Mouse (Mus musculus) right cerebral cortex, postnatal 10 days (tissue): ENCODE measurements around the gene Lin54.

ENCODE experiments used
- DNase-seq, 2 experiments: peaks; one replicate each; pipeline ENCODE4 v3.0.0; 2021; ENCODE audit warnings: low spot score in 2 of 2

The Lin54 gene

DNA sequence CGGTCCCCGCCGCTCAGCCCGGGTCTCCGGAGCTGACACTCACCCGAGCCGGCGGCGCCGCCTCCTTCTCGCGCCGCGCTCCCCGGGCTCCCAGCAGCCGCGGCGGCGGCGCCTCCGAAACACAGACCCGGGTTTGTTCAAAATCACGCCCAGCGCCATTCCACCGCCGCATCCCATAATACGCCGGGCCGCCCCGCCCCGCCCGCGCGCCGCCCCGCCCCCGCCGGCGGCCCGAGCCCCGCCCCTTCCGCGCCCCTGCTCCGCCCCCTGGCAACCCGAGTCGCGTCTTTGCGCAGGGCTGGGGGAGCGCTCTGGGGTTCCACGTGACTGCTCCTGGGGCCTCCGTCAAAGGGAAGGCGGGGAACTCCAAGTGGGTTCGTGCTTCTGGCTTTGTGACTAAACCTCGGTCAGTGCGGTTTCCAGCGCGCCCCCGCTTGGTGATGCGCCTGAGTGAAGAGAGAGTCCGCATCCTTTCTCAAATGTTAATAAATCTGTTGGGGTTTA is at the start of gene Lin54:
Gene Lin54 (minus strand): TSS at position 182 of the 504 bp plus-strand sequence.
- peak; percentile 94 to 95 for DNase-seq

DNA sequence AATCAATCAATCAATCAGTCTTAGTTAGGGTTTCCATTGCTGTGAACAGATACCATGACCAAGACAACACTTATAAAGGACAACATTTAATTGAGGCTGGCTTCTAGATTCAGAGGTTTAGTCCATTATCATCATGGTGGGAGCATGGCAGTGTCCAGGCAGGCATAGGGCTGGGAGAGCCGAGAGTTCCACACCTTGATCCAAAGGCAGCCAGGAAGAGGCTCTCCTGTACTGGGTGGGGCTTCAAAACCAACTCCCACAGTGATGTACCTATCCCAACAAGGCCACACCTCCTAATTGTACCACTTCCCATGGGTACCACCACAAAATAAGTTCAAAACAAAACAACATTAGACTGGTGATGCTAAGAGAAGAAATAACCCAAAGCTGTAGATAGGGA is 49.7 kb upstream of the Lin54 start:
- no peak for DNase-seq

- DNase-seq = no peak
These were observed 48.9 kb upstream of the Lin54 start for GRCm38 (mm10) chr5:100549311-100549710.

- no peak for DNase-seq
These were observed 47.8 kb upstream of the Lin54 start for GRCm38 (mm10) chr5:100548236-100548635.

DNA sequence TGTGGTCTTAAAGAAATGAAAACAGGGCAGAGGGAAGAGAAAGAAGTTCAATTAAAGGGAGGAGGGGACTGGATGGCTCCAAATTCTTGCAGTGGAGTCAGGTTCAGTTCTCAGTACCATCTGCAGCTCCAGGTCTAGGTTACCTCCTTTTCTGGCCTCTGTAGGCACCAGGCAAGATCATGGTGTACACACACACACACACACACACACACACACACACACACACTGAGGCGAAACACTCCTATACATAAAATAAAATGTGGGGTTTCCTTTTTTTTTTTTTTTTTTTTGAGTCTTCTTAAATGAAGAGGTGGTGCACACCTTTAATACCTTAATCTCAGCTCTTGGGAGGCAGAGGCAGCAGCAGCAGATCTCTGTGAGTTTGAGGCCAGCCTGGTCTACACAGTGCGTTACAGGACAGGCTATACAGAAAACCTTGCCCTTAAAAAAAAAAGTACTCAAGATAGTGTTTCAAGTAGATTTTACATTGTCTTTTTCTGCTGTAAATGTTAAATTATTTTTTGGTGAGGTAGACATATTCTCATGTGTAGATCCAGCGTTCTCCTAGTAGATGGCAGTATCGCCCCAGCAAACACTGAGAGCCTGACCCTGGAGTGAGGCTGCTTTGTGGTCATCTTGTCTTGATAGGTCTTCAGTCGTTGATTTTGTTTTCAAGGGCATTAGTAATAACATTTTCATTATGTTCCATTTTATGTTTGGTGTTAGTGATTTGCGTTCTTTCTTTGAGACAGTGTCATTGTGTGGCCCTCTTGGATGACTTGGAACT is 46.0 kb upstream of the Lin54 start:
- no peak for DNase-seq

- no peak for DNase-seq
These were observed 36.2 kb upstream of the Lin54 start for GRCm38 (mm10) chr5:100536638-100537037.

DNA sequence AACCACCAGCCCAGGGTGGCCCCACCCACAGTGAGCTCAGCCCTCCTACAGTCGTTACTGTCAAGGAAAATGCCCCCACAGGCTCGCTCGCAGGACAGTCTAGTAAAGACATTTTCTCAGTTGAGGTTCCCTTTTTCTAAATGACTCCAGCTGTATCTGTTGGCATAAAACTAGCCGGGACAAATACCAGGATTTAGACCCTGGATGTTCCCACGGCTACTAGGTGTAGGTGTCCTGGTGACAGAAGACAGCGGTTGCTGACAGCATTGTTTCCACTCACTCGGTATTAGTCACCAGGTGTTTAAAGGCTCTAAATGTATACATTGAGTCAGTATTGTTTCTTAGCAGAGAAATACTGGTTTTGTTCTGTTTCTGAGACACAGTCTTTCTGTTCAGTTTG is 35.4 kb upstream of the Lin54 start:
- DNase-seq = no peak

DNA sequence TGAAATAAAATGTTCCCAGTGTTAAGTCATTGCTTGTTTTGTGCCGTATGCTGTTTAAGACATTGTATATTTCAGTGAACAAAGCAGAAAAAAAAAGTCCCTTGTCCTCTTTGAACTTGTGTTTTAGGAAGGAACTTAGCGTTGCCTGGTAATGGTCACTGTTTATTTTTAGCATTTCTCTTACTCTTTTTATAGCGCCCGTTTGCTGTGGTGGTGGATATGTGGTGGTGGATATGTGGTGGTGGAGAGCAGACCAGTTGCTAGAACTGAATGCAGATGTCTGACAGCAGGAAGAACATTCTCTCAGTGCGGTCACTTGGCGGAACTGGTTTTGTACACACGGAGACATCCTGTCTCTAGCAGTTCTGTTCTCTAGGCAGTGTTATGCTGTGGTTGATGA is 25.7 kb upstream of the Lin54 start:
- DNase-seq = peak; percentile 51 to 62

DNA sequence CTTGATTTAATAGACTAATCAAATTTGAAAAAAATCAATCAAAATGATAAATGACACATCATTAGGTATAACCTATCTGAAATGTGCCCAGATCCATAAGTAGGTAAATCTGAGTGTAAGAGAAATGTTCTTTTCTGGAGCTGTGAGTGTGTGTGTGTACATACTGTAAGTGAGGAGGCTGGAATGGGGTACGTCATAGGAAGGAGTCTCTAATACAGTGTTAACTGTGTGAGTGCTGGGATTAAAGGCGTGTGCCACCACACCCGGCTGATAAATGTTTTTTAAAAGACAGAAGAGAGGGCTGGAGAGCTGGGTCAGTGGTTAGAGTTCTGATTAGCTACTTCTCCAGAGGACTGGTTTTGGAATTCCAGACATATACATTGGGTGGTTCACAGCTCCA is 25.2 kb upstream of the Lin54 start:
- DNase-seq = no peak

DNA sequence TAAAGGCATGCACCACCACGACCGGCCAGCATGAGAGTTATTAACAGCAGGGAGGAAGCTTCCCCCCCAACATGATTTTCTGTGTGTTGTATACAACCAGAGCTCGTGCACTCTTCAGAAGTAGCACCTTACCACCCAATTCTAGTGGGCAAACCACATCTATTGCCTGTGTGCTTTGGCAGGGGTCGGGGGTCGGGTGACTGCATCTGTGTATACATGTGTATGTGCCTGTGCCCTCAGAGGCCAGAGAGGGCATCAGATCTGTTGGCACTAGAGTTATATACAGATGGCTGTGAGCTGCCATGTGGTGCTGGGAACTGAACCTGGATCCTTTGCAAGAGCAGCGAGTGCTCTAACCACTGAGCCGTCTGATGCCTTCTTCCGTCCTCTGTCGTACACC is 24.5 kb upstream of the Lin54 start:
- DNase-seq = no peak

GRCm38 (mm10) chr5:100523331-100523730 is 22.9 kb upstream of the Lin54 start:
- no peak for DNase-seq

DNA sequence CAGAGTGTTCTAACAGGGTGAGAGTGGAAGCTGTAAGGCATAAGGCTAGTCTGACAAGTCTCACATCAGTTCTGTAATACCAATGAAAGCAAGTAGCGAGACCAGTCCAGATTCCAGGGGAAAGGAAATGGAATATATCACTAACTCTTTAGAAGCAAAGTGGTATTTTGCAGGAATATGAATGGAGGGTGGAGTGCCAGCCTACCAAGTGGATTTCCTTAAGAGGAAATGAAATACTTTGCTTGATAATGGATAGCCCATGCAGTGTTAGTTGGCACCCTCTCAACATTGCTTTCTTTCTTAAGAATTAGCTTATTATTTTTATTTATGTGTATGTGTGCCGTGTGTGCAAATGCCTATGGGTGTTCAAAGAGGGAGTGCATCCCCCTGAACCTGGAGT is 19.8 kb upstream of the Lin54 start:
- DNase-seq = no peak

DNA sequence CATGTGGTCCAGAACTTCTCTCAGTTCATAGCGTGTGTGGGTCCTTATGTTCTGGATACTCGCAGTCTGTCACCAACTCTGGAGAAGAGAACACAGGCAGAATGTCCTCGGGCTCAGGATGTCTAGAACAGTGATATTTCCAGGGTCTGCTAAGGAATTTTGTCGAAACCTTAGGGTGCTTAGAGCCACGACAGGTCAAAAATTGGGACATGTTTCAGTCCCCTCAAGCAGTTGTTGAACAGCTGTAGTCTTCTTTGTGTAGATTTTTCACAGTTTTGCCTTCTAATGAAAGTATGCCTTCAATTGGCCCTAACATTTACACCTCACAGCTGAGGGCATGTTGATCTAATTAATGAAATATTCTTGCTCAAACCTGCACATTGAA is 18.6 kb upstream of the Lin54 start:
- no peak for DNase-seq

DNA sequence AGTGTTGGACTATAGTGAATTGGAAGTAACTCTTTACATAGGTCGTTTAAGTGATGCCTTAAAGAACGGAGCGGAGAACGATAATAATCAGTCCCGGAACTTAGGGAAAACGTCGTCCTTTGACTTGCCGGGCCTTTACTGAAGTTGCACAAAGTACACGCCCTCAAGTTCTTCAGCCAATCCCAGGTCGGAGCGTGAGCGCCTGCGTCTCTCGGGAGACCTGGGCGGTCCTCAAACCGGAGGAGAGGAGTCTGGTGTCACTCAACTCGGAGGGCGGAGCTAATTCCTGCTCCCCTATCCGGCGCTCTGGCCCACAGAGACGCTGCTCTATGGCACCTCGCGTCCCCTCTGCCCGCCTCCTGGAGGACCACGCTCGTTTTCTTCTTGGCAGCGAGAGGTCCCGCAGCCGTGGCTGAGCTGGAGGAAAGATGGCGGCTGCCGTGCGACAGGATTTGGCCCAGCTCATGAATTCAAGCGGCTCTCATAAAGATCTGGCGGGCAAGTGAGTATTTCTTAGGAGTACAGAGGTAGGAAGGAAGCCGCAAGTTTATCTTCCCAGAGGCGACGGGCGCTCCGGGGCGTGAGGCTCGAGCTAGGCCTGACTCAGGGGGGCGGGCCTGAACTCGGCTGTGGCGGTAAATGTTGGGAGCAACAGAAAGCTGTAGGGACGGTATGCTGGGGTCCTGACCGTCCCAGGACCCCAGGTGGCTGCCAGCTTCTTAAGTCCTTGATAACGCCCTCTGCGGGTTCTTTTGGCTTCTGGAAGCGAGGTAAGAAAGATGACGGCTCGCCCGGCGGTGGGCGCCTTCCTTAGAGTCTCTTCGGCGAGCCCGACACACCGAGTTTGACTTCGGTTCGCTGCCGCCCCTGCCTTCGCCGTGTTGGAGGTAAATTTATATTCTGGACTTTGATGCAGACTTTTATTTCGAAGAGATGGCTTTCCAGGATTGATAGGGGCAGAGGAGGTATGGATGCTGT is 17.9 kb upstream of the Lin54 start, which contains the start of gene Cops4:
Gene Cops4 (plus strand): TSS at position 261 of the 978 bp plus-strand sequence.
- DNase-seq = peak; percentile 98 to 99

DNA sequence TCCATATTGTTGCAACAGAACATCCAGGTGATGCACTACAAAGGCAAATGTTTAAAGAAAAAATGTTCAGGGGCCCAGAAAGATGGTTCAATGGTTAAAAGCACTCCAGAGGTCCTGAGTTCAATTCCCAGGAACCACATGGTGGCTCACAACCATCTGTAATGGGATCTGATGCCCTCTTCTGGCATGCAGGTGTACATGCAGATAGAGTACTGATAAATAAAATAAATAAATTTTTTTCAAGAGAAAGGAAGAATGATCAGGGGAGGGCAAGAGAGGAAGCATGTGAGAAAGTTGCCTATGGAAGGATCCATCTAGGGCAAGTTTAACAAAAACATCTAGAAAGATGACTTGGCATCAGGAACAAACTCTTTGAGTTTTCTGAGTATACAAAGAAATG is 12.1 kb upstream of the Lin54 start:
- no peak for DNase-seq

- DNase-seq = no peak
These were observed 8.8 kb upstream of the Lin54 start for GRCm38 (mm10) chr5:100509247-100509646.

- DNase-seq = no peak
These were observed 828 bp upstream of the Lin54 start for GRCm38 (mm10) chr5:100501267-100501666.

DNA sequence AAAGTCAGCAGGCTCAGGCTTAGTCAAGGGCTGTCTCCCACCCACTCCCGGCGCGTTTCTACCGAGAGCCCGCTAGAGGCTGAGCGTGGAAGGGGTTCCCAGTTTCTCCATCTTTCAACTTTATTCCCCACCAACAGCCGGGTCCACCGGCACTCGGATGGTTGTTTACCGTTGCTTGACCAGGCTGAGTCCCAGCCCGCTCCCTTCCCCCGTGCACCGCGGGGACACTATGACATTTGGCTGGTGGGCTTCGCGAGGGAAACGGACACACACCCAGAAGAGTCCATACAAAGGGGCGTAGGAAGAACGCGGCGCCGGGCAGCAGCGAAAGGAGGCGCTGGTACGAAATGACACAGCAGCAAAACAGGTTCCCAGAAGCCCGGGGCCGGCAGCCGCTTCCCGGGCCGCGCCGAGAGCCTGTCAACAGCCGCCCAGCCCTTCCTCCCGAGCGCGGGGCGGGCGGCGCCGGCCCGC is 571 bp downstream of the Lin54 start:
- DNase-seq = peak; percentile 67 to 71

- DNase-seq = no peak
These were observed 1.2 kb downstream of the Lin54 start for GRCm38 (mm10) chr5:100499243-100499642.

GRCm38 (mm10) chr5:100498436-100499180 is 1.8 kb downstream of the Lin54 start:
- peak; percentile 85 to 87 for DNase-seq

DNA sequence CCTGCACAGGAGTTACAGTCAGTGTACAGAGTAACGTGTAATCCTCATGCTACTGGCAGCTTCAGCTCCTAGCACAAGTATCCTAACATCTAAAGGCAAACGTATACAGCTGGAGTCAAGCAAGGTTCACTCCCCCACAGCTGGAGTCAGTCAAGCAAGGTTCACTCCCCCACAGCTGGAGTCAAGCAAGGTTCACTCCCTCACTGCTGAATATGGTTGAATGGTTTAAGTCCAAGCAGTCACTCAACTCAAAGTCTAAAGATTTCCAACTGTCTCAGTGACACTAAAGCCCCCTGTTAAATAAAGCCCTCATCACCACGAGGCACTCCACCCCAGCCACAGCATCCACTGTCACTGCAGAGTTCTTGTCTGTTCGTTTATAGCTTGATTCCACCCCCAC is 8.7 kb downstream of the Lin54 start:
- no peak for DNase-seq

DNA sequence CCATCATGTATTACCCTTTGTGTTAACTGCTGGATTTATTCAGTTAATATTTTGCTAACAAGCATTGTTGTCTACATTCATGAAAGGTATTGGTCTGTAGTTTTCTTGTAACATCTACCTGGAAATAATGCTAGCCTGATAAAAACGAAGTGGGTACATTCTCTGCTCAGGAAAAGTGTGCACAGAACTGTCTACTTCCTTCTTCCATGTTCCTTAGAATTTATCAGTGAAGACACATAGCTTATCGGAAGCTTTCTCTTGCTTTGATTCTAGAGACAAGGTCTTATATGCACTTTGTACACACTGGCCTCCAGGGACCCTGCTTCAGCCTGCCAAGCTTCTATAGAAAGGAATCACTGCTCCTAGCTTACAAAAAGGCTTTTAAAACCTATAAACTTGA is 11.1 kb downstream of the Lin54 start:
- no peak for DNase-seq
